Mouse (Mus musculus): Measurements from ENCODE around the gene Atf6.

DNA sequence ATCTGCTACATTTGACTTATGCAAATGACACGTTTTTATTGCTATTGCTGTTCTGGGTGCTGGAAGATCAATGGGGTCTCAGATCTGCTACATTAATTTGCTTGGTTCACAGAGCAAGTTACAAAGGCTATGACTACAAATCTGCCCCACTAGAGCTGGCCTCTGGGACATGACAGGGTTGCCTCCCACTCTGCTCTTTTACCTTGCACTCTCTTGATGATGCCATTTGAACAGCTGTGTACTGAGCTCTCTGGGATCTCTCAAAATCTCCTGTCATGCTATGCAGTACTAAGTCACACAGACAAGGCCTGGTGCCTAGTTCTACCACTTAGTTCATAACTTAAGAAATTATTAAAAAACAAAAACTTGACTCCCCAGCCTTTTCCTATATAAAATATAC is 79.9 kb downstream of the Atf6 start:
- TF ChIP-seq CTCF (IDR thresholded peaks at IDR 0.05; ENCODE audit: low read depth, low read length) (no peak), POLR2A (IDR thresholded peaks at IDR 0.05; ENCODE audit: extremely low read depth, insufficient read depth, low read length) (no peak)

Measured in liver, adult 2 months (tissue).